Mouse (Mus musculus) neural tube, embryonic 11.5 days (tissue): ENCODE measurements around the gene Hist1h3a. TPM values are rescaled to one million over a fixed set of nuclear protein-coding genes. Genes with fewer than 3 reads are reported as not detected.
A peak's percentile ranks its signal among the peaks of the same experiment; 100 is the strongest.
"Not testable (repeated sequence)": the region's sequence is repeated elsewhere in the genome, so short reads cannot be mapped to it uniquely, and the experiment has no call there.

Experiments
- ATAC-seq: fragments of 200-750 bp; cut with Nextera tagmentation; 2 replicates; pipeline ENCODE4 v1.8.0; 2017; ENCODE audit warnings: moderate number of reproducible peaks, mild to moderate bottlenecking, moderate TSS enrichment, moderate library complexity; ENCODE audit not compliant: insufficient read depth, low FRiP score, low TSS enrichment
- DNase-seq: peaks from one replicate; pipeline ENCODE4 v3.0.0-alpha.2; 2015; ENCODE audit warnings: low spot score
- H3K27ac ChIP-seq: fragments of 300-500 bp; sonication (generic); 2 replicates; pipeline ENCODE4 v1.5.1; 2014; ENCODE audit warnings: low read depth, mild to moderate bottlenecking, low read length
- H3K27me3 ChIP-seq: fragments of 300-500 bp; sonication (generic); 2 replicates; pipeline ENCODE4 v1.6.1; 2014; ENCODE audit warnings: mild to moderate bottlenecking, low read length, mixed read lengths; ENCODE audit not compliant: control insufficient read depth, insufficient read depth
- H3K36me3 ChIP-seq: fragments of 300-500 bp; sonication (generic); 2 replicates; pipeline ENCODE4 v1.6.1; 2014; ENCODE audit warnings: mild to moderate bottlenecking, low read length, moderate library complexity, mixed read lengths; ENCODE audit not compliant: control insufficient read depth, insufficient read depth
- H3K4me1 ChIP-seq: fragments of 300-500 bp; sonication (generic); 2 replicates; pipeline ENCODE4 v1.6.1; 2014; ENCODE audit warnings: low read length, mixed read lengths; ENCODE audit not compliant: control insufficient read depth, insufficient read depth
- H3K4me2 ChIP-seq: fragments of 300-500 bp; sonication (generic); 2 replicates; pipeline ENCODE4 v1.6.1; 2014; ENCODE audit warnings: low read depth, mild to moderate bottlenecking, moderate library complexity
- H3K4me3 ChIP-seq: fragments of 300-500 bp; sonication (generic); 2 replicates; pipeline ENCODE4 v1.5.1; 2014; ENCODE audit warnings: low read depth, low read length
- H3K9ac ChIP-seq: fragments of 300-500 bp; sonication (generic); 2 replicates; pipeline ENCODE4 v1.6.1; 2014; ENCODE audit warnings: mild to moderate bottlenecking, low read length
- H3K9me3 ChIP-seq: fragments of 300-500 bp; sonication (generic); 2 replicates; pipeline ENCODE4 v1.6.1; 2016; ENCODE audit warnings: low read length; ENCODE audit not compliant: control insufficient read depth
- WGBS: fragments of 180-500 bp; shearing (Covaris S2); extraction: QIAGEN DNeasy Blood & Tissue Kit; methylation state at CpG from one replicate; pipeline ENCODE4 v1.1.7; 2014; 5-methylcytosine and 5-hydroxymethylcytosine counted together
- polyA plus RNA-seq: library from polyadenylated mRNA; unstranded; fragments of >200 nt; fragmentation: Nextera tagmentation; extraction: Ambion mirVana; gene quantifications from 2 replicates; pipeline ENCODE4 v1.2.1, GENCODE M21; 2014

The Hist1h3a gene
- polyA plus RNA-seq, 1 experiment from 2014 or later, result 2.3 TPM

DNA sequence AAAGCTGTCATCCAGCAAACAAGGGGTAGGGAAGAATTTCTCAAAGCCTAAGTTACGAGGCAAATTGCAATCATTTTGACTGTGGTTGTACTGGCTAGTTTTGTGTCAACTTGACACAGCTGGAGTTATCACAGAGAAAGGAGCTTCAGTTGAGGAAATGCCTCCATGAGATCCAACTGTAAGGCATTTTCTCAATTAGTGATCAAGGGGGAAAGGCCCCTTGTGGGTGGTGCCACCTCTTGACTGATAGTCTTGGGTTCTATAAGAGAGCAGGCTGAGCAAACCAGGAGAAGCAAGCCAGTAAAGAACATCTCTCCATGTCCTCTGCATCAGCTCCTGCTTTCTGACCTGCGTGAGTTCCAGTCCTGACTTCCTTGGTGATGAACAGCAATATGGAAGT is 7.4 kb upstream of the Hist1h3a start, which contains the start of gene Trim38:
Trim38 (plus strand) TSS at position 301 of the 400 bp plus-strand sequence.
- not testable (repeated sequence) for H3K4me1 ChIP-seq, H3K9me3 ChIP-seq, H3K9ac ChIP-seq, H3K27ac ChIP-seq, ATAC-seq, H3K27me3 ChIP-seq, DNase-seq, H3K36me3 ChIP-seq, H3K4me2 ChIP-seq, H3K4me3 ChIP-seq
- WGBS, result 86% methylated on average over 2 of the region's 2 CpGs

DNA sequence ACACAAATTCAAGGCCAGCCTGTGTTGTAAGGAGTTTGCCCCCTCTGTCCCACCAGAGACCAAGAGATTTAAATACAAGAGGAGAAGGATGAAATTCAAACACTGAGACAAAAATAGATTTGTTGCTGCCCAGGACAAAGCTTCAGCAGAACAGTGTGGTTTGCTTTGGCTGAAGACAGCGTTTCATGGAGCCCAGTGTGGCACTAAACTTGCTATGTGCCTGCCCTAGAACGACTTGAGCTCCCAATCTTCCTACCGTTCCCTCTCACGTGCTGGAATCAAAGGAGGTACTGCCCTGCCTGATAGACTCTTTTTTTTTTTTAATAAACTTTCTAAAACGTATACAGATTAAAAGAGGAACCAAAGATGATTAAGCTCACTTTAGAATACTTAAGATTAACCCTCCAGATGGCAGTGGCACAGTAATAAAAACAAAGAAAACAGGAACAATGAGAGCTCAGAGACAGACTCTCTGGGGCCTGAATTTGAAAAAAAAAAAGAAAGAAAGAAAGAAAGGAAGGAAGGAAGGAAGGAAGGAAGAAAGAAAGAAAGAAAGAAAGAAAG is 6.7 kb upstream of the Hist1h3a start:
- Histone ChIP-seq H3K9me3 (no peaks in the 10 kb centered on the region), H3K4me3 (no peak overlapping the region), H3K27me3 (no peaks in the 10 kb centered on the region), H3K27ac (no peak overlapping the region), H3K9ac (no peak overlapping the region), H3K36me3 (no peaks in the 10 kb centered on the region), H3K4me2 (no peak overlapping the region), H3K4me1 (no peaks in the 10 kb centered on the region)
- 46% methylated on average over 5 of the region's 5 CpGs for WGBS
- ATAC-seq (no peak), DNase-seq (no peak)

DNA sequence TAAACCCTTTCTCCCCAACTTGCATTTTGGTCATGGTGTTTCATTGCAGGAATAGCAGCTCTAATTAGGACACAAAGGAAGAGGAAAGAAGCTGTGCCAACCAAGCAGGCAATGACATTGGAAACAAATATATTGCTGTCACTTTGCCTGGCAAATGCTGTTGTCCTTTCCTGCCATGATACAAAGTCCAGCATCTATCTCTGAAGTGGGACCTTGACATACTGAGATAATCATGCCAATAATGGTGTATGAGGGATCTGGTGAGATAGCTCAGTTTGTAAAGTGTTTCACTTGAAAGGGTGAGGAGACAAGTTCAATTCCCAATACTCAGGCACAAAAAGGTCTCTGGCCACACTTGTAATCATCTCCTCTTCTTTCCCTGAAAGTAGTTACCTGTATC is 4.6 kb upstream of the Hist1h3a start:
- no peak for ATAC-seq

DNA sequence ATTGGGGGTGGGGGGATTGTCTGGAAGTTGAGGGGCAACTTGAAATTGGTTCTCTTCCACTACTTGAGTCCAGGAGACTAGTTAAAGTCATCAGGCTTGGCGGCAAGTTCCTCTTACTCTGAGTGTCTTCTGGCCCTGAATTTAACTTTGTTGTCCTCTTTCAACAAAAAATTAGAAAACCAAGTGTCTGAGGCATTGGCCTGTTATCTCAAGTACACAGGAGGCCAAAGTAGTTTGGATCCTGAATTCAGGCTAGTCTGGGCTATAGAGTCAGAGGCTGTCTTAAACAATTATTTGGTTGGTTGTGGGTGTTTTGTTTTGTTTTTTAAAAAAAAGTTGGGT is 3.0 kb upstream of the Hist1h3a start:
- Histone ChIP-seq H3K4me3 (no peak overlapping the region), H3K9ac (no peak overlapping the region), H3K36me3 (no peaks in the 10 kb centered on the region), H3K27me3 (no peaks in the 10 kb centered on the region), H3K9me3 (no peaks in the 10 kb centered on the region), H3K4me1 (no peaks in the 10 kb centered on the region), H3K27ac (no peak overlapping the region), H3K4me2 (no peak overlapping the region)
- ATAC-seq, result no peak
- DNase-seq, result no peak
- WGBS, result 83% methylated on average over 1 of the region's 1 CpGs

More for the DNA sequence above, 4.6 kb upstream of the Hist1h3a start:
- H3K36me3 ChIP-seq, result no peaks in the 10 kb centered on the region
- H3K27me3 ChIP-seq, result no peaks in the 10 kb centered on the region
- no peak overlapping the region for H3K4me2 ChIP-seq
- H3K27ac ChIP-seq, result no peak overlapping the region
- no peak for DNase-seq
- no peaks in the 10 kb centered on the region for H3K4me1 ChIP-seq
- H3K9me3 ChIP-seq, result no peaks in the 10 kb centered on the region
- H3K9ac ChIP-seq, result no peak overlapping the region
- H3K4me3 ChIP-seq, result no peak overlapping the region

DNA sequence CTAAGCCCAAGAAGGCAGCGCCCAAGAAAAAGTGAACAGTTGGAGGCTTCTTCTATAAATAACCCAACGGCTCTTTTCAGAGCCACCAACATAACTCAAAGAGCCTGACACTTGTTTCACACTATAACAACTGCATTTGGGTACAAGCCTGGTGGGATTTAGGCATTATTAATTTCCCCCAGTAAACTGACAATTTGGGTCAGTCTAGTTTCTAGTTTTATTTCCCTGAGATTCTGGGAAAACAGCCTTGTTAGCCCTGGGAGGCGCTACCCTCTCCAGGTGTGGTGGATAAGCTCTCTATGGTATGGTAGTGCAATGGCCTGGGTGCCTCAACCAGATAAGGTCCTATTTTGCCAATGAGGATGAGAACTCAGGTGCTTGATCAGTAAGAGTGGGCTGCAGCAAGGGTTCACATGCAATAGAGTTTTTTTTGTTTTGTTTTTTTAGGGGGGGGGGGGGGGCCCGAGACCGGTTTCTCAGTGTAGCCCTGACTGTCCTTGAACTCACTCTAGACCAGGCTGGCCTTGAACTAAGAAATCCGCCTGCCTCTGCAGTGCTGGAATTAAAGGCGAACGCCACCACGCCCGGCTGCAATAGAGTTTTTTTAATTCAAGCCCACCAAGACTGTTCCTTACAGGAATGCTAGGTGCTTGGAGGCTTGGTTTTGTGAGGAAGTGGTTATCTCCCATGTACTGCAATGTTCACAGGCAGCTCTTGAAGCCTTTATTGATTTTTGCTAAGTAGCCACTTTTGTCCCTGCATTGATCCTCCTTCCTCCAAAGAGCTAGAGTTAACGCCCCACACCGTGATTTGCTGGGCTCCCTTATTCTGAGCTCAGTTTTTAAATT is 2.4 kb upstream of the Hist1h3a start:
- no peaks in the 10 kb centered on the region; the same call in 1 of the 2 replicates for H3K4me1 ChIP-seq
- H3K27ac ChIP-seq, result peak overlapping the region; percentile 88
- H3K9ac ChIP-seq, result peak overlapping the region; percentile 71
- no peak for DNase-seq
- 34% methylated on average over 12 of the region's 12 CpGs for WGBS
- no peaks in the 10 kb centered on the region for H3K9me3 ChIP-seq
- no peak for ATAC-seq
- no peaks in the 10 kb centered on the region for H3K36me3 ChIP-seq
- H3K4me3 ChIP-seq, result peak overlapping the region; percentile 50
- H3K27me3 ChIP-seq, result no peaks in the 10 kb centered on the region
- H3K4me2 ChIP-seq, result peak overlapping the region; percentile 70

DNA sequence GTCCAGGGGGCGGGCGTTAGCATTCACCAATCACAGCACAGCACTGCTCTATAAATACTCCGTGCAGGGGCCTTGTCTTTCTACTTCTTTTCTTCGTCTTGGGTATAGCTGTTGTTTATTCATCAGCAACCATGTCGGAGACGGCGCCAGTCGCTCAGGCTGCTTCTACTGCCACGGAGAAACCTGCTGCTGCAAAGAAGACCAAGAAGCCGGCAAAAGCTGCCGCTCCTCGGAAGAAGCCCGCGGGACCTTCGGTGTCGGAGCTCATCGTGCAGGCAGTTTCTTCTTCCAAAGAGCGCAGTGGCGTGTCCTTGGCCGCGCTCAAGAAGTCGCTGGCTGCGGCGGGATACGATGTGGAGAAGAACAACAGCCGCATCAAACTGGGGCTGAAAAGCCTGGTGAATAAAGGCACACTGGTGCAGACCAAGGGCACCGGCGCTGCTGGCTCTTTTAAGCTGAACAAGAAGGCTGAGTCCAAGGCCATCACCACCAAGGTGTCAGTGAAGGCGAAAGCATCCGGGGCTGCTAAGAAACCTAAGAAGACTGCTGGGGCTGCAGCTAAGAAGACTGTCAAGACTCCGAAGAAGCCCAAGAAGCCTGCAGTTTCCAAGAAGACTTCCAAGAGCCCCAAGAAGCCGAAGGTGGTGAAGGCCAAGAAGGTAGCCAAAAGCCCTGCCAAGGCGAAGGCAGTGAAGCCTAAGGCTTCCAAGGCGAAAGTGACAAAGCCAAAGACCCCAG is 1.6 kb upstream of the Hist1h3a start, which contains the start of gene Hist1h1a:
Hist1h1a (plus strand) TSS at position 81 of the 738 bp plus-strand sequence.
- Histone ChIP-seq H3K27ac (peak within 1 kb of the TSS; percentile 89), H3K27me3 (no peaks in the 10 kb centered on the region), H3K4me2 (peak within 1 kb of the TSS; percentile 70), H3K36me3 (no peaks in the 10 kb centered on the region), H3K9ac (peak within 1 kb of the TSS; percentile 71), H3K4me1 (no peaks in the 10 kb centered on the region; the same call in 1 of the 2 replicates), H3K4me3 (peak within 1 kb of the TSS; percentile 50), H3K9me3 (no peaks in the 10 kb centered on the region)
- WGBS, result 4% methylated on average over 34 of the region's 34 CpGs
- ATAC-seq, result peak; percentile 70; the same call in 1 of the 2 replicates
- DNase-seq, result peak; percentile 91

DNA sequence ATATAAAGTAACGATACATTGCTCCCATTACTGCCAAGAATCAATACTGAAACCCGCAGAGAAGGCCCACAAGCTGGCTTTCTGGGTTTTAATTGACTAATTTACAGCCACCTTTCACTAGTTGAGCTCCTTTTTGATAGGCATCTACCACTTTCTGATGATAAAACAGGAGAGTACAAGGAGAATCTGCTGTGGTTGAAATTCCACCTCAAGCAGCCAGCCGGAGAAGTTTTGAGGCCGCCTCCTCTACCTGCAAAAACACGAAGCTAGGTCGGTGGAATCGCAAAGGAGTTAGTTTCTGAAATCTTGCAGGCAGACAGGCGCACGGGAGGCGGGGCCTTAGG is 1.0 kb upstream of the Hist1h3a start:
- no peaks in the 10 kb centered on the region for H3K36me3 ChIP-seq
- H3K27me3 ChIP-seq, result no peaks in the 10 kb centered on the region
- DNase-seq, result no peak
- peak overlapping the region; percentile 70 for H3K4me2 ChIP-seq
- no peaks in the 10 kb centered on the region; the same call in 1 of the 2 replicates for H3K4me1 ChIP-seq
- H3K27ac ChIP-seq, result peak overlapping the region; percentile 89
- no peaks in the 10 kb centered on the region for H3K9me3 ChIP-seq
- H3K9ac ChIP-seq, result peak overlapping the region; percentile 58
- peak overlapping the region; percentile 50 for H3K4me3 ChIP-seq
- no peak for ATAC-seq
- under 1% methylated on average over 10 of the region's 10 CpGs for WGBS

DNA sequence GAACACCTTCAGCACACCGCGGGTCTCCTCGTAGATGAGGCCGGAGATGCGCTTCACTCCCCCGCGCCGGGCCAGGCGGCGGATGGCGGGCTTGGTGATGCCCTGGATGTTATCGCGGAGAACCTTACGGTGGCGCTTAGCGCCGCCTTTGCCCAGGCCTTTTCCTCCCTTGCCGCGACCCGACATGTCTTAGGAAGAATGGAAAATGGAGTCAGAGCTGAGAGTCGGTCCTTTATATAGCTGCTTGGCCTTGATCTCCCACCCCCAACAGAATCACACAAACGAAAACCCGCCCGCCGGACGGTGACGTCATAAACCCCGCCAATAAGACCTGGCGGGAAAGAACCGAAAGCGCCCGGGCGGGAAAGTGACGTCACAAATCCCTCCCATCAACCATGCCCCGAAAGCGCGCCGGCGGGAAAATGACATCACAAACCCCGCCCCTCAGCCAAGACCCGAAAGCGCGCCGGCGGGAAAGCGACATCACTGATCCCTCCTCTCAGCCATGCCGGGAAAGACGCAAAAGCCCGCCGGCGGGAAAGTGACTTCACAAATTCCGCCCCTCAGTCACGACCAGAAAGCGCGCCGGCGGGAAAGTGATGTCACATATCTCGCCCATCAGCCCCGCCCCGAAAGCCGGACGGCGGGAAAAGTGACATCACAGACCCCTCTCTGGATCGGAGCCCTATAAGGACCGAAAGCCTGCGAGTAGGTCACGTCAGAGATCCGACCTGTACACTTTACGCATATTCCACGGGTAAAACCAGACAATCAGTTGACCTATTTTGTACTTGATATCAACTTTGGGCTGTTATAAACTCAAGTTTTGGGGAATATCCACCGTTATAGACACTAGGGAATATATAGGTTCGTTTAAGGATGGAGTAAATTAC is 968 bp downstream of the Hist1h3a start, which contains the start of gene Hist1h4a:
Hist1h4a (minus strand) TSS at position 259 of the 893 bp plus-strand sequence.
- H3K36me3 ChIP-seq, result no peaks in the 10 kb centered on the region
- H3K4me3 ChIP-seq, result peak within 1 kb of the TSS; percentile 50
- H3K27ac ChIP-seq, result peak within 1 kb of the TSS; percentile 88
- H3K4me2 ChIP-seq, result peak within 1 kb of the TSS; percentile 70
- peak; percentile 99 for DNase-seq
- no peaks in the 10 kb centered on the region for H3K27me3 ChIP-seq
- peaks cover 3% of the 10 kb centered on the region; the same call in 1 of the 2 replicates for H3K4me1 ChIP-seq
- ATAC-seq, result peak; percentile 71
- H3K9me3 ChIP-seq, result no peaks in the 10 kb centered on the region
- peak within 1 kb of the TSS; percentile 59 for H3K9ac ChIP-seq
- WGBS, result under 1% methylated on average over 60 of the region's 72 CpGs
